Mouse (Mus musculus) left cerebral cortex, adult 9 months (tissue): ENCODE data around the gene Csf2rb.
"Not testable (repeated sequence)": the region's sequence is repeated elsewhere in the genome, so short reads cannot be mapped to it uniquely, and the experiment has no call there.

ENCODE experiments used
- DNase-seq, 2 experiments: peaks; one replicate each; pipeline ENCODE4 v3.0.0; 2022; ENCODE audit warnings: low spot score in 2 of 2

Gene Csf2rb

GRCm38 (mm10) chr15:78325671-78326339 lies at the start of gene Csf2rb:
Gene Csf2rb (plus strand): TSS chr15:78325752.
- DNase-seq, result peak in 1 of 2 experiments; percentile 6

GRCm38 (mm10) chr15:78278308-78278707 lies 47.2 kb upstream of the Csf2rb start:
- DNase-seq, result no peak

DNA sequence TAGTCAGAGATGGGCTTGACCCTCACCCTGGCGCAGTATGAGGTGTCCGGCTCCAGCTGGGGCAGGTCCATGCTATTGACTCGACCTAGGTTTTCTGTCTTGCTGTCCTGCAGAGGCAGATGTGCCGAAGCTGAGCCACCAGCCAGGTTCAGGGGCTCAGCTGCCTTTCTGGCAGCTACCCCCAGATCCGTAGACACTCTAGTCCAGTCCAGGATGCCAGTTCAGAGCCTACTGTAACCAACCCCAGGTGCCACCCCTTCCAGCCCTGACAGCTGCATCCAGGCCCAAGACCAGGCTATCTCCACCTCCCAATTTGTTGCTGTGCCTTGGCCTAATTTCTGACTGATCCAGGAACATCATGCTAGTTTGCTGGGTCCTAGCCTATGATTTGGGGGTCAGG lies 37.6 kb upstream of the Csf2rb start:
- DNase-seq, result no peak

DNA sequence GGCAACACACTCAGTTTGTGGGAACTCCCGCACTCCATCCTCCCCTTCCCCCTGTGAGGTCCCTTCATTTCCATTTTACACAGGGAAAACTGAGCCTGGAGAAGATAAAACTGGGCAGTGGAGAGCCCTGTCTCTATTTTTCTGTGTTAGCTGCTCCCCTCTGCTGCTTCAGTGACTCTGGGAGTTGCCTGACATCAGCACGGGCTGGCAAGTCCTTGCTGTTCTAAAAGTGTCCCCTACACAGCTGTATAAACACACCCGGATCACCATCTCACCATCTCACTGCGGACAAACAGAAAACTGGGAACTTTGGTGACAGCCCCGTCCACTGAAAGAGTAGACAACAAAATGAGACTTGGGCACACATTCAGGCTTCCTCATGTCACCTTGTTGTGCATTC lies 35.8 kb upstream of the Csf2rb start:
- not testable (repeated sequence) for DNase-seq

DNA sequence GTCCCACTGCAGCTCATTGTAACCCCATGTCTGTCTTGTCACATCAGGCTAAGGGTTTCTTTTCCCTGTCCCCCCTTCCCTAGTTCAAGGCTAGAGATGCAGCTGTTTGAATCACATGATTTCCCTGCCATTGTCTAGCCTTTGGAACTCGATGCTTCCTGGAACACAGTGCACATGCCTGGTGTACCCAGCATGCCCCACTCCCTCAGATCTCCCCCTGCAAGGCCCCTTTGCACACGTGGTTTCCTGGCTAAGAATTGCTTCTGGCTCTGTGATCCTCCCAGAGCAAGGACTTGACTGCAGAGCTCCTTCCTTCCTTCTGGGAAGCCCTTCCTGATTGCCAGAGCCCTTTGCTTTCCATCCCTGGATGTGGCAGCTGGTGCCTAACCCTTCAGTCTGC lies 32.3 kb upstream of the Csf2rb start:
- not testable (repeated sequence) for DNase-seq

DNA sequence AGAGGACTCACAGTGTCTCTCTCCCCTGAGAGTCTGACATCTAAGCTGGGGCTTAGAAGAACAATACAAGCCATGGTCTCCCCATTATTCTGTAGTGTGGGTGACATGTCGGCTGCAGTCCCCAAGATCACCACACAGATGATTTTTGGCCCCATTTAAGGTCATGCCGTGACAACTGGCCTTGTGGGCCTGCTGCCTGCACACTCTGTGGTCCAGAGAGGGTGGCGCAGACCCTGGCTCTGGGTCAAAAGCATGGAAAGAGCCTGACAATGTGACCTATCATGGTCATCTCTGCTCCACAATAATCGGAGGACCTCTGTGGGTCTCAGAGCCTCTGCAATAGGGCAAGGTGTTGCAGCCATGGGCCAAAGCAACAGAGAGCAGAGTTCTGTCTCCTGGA lies 31.8 kb upstream of the Csf2rb start:
- no peak for DNase-seq

DNA sequence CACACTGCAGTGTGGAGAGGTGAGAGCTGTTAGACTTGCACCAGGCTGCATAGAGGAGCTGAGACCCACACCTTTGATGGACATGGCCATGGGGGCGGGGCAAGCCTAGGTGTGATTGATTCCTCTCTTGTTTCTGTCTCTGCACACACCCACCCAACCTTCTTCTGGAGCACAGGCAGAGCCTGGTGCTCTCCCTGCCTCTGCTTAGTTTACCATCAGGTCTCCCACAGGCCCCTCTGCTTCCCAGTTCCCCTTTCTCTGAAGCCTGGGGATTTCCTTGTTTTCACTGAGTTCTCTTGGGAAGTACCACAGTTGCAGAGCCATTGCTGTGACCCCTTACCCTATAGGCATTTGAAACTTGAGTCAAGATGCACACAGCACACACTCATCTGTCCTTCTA lies 27.0 kb upstream of the Csf2rb start:
- DNase-seq, result no peak

GRCm38 (mm10) chr15:78299641-78300040 lies 25.9 kb upstream of the Csf2rb start:
- DNase-seq, result no peak

- no peak for DNase-seq
These were observed 24.8 kb upstream of the Csf2rb start for GRCm38 (mm10) chr15:78300773-78301172.

- no peak for DNase-seq
These were observed 22.8 kb upstream of the Csf2rb start for GRCm38 (mm10) chr15:78302718-78303117.

DNA sequence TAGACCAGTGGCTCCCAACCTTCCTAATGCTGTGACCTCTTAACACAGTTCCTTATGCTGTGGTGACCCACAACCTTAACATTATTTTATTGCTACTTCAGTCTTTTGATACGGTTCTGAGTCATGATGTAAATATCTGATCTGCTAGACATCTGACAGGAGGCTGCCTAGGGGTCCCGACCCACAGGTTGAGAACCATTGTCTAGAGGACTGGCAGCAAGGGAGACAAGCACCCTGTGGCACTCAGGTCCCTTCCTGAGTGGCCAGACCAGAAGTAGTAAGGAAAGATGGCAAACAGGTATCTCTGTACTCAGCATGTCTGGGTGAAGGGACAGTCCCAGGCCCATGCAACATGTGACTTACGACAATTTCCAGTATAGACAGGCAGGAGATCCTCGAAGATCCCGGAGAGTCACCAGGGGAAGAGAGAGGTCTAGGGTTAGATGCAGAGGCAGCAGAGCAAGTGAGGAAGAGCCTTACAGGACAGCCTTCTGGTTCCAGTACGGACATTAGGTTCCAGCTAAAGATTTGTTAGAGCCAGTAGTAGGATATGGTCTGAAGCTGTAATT lies 21.8 kb upstream of the Csf2rb start:
- DNase-seq, result no peak

GRCm38 (mm10) chr15:78305341-78305933 lies 20.1 kb upstream of the Csf2rb start, which contains the start of gene Csf2rb2:
Gene Csf2rb2 (minus strand): TSS chr15:78305721.
- no peak for DNase-seq

DNA sequence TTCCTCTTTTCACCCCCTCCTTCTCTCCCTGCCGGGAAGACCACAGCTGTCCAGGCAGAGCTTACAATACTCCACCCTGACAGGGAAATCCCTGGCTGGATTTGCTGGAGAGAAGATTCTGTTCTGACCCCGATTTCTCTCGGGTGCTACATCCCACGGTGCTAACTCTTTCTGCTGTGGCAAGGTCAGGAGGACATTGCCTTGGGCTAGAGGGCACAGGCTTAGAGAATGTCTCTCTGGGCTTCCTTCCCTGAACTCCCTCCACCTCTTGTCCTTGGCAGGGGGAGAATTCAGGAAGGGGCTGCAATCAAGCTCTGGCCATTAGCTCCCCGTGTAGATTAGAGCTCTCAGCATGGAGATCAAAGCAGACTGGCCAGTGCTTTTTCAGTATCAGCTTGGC lies 15.7 kb upstream of the Csf2rb start:
- no peak for DNase-seq

DNA sequence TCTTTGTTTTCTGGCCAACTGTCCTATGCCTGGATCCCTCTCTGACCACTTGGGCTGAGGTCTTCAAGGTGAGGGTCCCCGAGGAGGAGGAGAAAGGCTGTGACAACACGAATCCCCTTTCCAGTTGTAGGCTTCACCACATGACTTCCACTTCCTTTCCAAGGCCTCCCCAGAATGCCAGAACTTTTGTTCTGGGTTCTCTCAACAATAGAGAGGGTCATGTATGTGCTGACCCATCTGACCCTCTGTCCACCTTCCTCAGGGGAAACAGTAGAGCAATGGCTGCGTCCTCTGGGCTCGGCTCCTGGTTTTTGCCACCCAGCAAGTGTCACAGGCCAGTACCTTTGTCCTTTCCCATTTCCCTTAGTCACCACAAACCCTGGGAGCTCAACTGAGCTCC lies 14.6 kb upstream of the Csf2rb start:
- no peak for DNase-seq

DNA sequence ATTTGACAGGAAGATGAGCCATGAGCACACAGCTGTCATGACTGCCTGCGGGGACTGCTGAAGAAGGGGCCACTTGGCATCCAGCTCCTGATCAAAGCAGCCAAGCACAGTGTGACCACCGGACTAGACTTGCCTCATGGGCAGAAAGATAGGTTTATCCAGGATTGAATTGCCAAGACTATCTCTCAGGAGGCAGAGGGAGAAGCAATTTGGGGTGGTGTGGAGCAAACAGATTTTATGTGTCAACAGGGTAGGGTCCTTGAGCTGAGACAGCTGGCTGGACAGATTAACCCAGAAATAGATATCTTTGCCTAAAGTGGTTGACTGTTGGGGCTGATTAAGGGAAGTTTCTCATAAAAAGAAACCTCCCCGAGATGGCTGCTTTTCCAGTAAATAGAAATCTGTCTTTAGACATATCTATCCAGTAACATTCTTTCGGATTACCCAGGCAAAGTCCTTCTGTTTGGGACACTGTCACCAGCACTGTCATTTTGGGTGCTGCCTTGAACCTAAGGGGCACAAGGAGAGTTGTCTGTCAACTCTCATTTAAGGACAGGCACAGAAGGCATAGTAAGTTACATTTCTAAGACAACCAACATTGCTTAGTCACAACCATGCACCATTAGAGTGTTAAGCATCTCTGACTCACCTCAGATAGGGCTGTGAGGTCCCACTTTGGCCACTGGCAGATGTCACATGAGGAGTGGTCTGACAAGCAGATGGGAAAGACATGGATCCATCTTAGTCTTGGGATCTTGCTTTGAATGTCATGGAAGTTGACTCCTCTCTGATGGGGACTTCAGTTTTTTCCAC lies 12.9 kb upstream of the Csf2rb start:
- not testable (repeated sequence) for DNase-seq

- DNase-seq, result not testable (repeated sequence)
These were observed 11.9 kb upstream of the Csf2rb start for GRCm38 (mm10) chr15:78313659-78314058.

DNA sequence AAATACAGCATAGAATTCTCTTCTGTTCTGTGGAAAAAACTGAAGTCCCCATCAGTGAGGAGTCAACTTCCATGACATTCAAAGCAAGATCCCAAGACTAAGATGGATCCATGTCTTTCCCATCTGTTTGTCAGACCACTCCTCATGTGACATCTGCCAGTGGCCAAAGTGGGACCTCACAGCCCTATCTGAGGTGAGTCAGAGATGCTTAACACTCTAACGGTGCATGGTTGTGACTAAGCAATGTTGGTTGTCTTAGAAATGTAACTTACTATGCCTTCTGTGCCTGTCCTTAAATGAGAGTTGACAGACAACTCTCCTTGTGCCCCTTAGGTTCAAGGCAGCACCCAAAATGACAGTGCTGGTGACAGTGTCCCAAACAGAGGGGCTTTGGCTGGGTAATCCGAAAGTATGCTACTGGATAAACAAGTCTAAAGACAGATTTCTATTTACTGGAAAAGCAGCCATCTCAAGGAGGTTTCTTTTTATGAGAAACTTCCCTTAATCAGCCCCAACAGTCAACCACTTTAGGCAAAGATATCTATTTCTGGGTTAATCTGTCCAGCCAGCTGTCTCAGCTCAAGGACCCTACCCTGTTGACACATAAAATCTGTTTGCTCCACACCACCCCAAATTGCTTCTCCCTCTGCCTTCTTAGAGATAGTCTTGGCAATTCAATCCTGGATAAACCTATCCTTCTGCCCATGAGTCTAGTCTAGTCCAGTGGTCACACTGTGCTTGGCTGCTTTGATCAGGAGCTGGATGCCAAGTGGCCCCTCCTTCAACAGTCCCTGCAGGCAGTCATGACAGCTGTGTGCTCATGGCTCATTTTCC lies 7.0 kb upstream of the Csf2rb start:
- DNase-seq, result not testable (repeated sequence)

GRCm38 (mm10) chr15:78320825-78321496 lies 4.6 kb upstream of the Csf2rb start:
- DNase-seq, result peak in 1 of 2 experiments; percentile 80

- DNase-seq, result no peak
These were observed 2.2 kb upstream of the Csf2rb start for GRCm38 (mm10) chr15:78323366-78323765.

GRCm38 (mm10) chr15:78324294-78324693 lies 1.3 kb upstream of the Csf2rb start:
- no peak for DNase-seq

DNA sequence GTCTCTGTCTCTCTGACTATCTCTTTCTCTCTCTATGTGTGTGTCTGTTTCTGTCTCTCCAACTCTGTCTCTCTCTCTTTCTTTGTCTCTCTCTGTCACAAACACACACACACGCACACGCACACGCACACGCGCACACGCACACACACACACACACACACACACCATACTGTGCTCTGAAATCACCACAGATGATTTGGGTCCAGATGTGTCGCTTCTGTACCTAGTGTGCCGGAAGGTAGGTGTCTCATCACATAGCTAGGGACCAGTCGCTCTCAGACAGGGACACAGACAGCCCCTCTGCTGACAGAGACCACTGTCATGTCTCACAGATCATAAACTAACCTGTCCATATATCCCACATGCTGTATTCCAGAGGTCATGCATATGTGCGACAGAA lies 1.2 kb downstream of the Csf2rb start:
- no peak for DNase-seq
